Mouse (Mus musculus) heart, postnatal 0 days (tissue): Measurements from ENCODE around the gene Zscan12. TPM values are rescaled to one million over a fixed set of nuclear protein-coding genes. Genes with fewer than 3 reads are reported as not detected.

Experiments
- ATAC-seq: fragments of 200-750 bp; cut with Nextera tagmentation; 2 replicates; pipeline ENCODE4 v1.8.0; 2017; ENCODE audit warnings: low read depth, moderate number of reproducible peaks, moderate library complexity; ENCODE audit not compliant: insufficient read depth
- DNase-seq: peaks from one replicate; pipeline ENCODE4 v3.0.0-alpha.2; 2016; ENCODE audit warnings: low spot score
- H3K27ac ChIP-seq: fragments of 300-500 bp; sonication (generic); 2 replicates; pipeline ENCODE4 v1.5.1; 2014; ENCODE audit warnings: low read depth, mild to moderate bottlenecking
- H3K27me3 ChIP-seq: fragments of 300-500 bp; sonication (generic); 2 replicates; pipeline ENCODE4 v1.6.1; 2014; ENCODE audit warnings: low read length, mixed read lengths; ENCODE audit not compliant: control insufficient read depth, insufficient read depth
- H3K36me3 ChIP-seq: fragments of 300-500 bp; sonication (generic); replicated peaks from 2 replicates; pipeline ENCODE4 v1.6.1; 2014; ENCODE audit warnings: low read length, mixed read lengths; ENCODE audit not compliant: control insufficient read depth, insufficient read depth
- H3K4me1 ChIP-seq: fragments of 300-500 bp; sonication (generic); 2 replicates; pipeline ENCODE4 v1.6.1; 2014; ENCODE audit warnings: antibody characterized with exemption; ENCODE audit not compliant: control insufficient read depth, insufficient read depth
- H3K4me2 ChIP-seq: fragments of 300-500 bp; sonication (generic); 2 replicates; pipeline ENCODE4 v1.6.1; 2014; ENCODE audit warnings: low read depth, mild to moderate bottlenecking, low read length, moderate library complexity
- H3K4me3 ChIP-seq: fragments of 300-500 bp; sonication (generic); 2 replicates; pipeline ENCODE4 v1.5.1; 2014; ENCODE audit warnings: low read depth, low read length
- H3K9ac ChIP-seq: fragments of 300-500 bp; sonication (generic); replicated peaks from 2 replicates; pipeline ENCODE4 v1.6.1; 2014; ENCODE audit warnings: low read depth, low read length, mixed read lengths
- H3K9me3 ChIP-seq: fragments of 300-500 bp; sonication (generic); replicated peaks from 2 replicates; pipeline ENCODE4 v1.6.1; 2016; ENCODE audit warnings: low read length; ENCODE audit not compliant: control insufficient read depth
- CTCF ChIP-seq: IDR thresholded peaks from 2 replicates; pipeline ENCODE4 v1.5.1; 2016; ENCODE audit warnings: antibody characterized with exemption, control low read depth, low read depth
- EP300 ChIP-seq: IDR thresholded peaks from 2 replicates; pipeline ENCODE4 v1.6.1; 2016; ENCODE audit warnings: antibody characterized with exemption, low read depth
- WGBS: fragments of 180-500 bp; shearing (Covaris S2); extraction: QIAGEN DNeasy Blood & Tissue Kit; methylation state at CpG from one replicate; pipeline ENCODE4 v1.1.7; 2014; 5-methylcytosine and 5-hydroxymethylcytosine counted together
- microRNA-seq: library from miRNA; unstranded; fragments of <30 nt; microRNA quantifications from one replicate; pipeline ENCODE4, GENCODE M21; 2016
- polyA plus RNA-seq: library from polyadenylated mRNA; unstranded; fragments of >200 nt; fragmentation: Nextera tagmentation; extraction: Ambion mirVana; gene quantifications from 2 replicates; pipeline ENCODE4 v1.2.1, GENCODE M21; 2015
- total RNA-seq: library from RNA; depleted of rRNA; stranded (reverse); fragments of >200 nt; gene quantifications from 2 replicates; pipeline ENCODE4 v1.2.3, GENCODE M21; 2014; ENCODE audit warnings: low replicate concordance; rRNA removed

The Zscan12 gene
- total and polyA plus RNA-seq, 2 experiments from 2014 or later, result 5.2 to 7.8 TPM

GRCm38 (mm10) chr13:21414231-21415212, 51.9 kb downstream of the Zscan12 start:
- Histone ChIP-seq H3K36me3 (no peaks in the 10 kb centered on the region), H3K9ac (no peak overlapping the region; the same call in 1 of the 2 replicates), H3K4me3 (no peak overlapping the region), H3K27me3 (no peaks in the 10 kb centered on the region), H3K9me3 (no peaks in the 10 kb centered on the region), H3K27ac (0 out of 2 replicates have a peak overlapping the region, but pooled peaks have one; percentile 25), H3K4me2 (no peak overlapping the region), H3K4me1 (peaks cover 13% of the 10 kb centered on the region)
- no peak for TF ChIP-seq EP300
- no peak for TF ChIP-seq CTCF
- 46% methylated on average over 14 of the region's 15 CpGs for WGBS
- peak; percentile 31 for DNase-seq
- ATAC-seq, result no peak

- TF ChIP-seq EP300, result no peak
- TF ChIP-seq CTCF, result no peak
- Histone ChIP-seq H3K9me3 (no peaks in the 10 kb centered on the region), H3K9ac (no peak overlapping the region; the same call in 1 of the 2 replicates), H3K36me3 (no peaks in the 10 kb centered on the region), H3K4me3 (no peak overlapping the region), H3K4me2 (no peak overlapping the region), H3K4me1 (peaks cover 11% of the 10 kb centered on the region), H3K27ac (0 out of 2 replicates have a peak overlapping the region, but pooled peaks have one; percentile 25), H3K27me3 (no peaks in the 10 kb centered on the region)
- 55% methylated on average over 4 of the region's 4 CpGs for WGBS
- DNase-seq (no peak), ATAC-seq (no peak)
These were observed 52.6 kb downstream of the Zscan12 start for GRCm38 (mm10) chr13:21415266-21415665.

GRCm38 (mm10) chr13:21415750-21416149, 53.1 kb downstream of the Zscan12 start:
- no peak overlapping the region for H3K27ac ChIP-seq
- no peaks in the 10 kb centered on the region for H3K9me3 ChIP-seq
- ATAC-seq, result no peak
- TF ChIP-seq EP300, result no peak
- no peak for TF ChIP-seq CTCF
- no peak for DNase-seq
- no peak overlapping the region for H3K4me3 ChIP-seq
- H3K27me3 ChIP-seq, result no peaks in the 10 kb centered on the region
- no peak overlapping the region for H3K4me2 ChIP-seq
- peaks cover 10% of the 10 kb centered on the region for H3K4me1 ChIP-seq
- H3K36me3 ChIP-seq, result no peaks in the 10 kb centered on the region
- no peak overlapping the region for H3K9ac ChIP-seq
- 89% methylated on average over 2 of the region's 2 CpGs for WGBS

GRCm38 (mm10) chr13:21417298-21418010, 54.8 kb downstream of the Zscan12 start:
- no peaks in the 10 kb centered on the region for H3K36me3 ChIP-seq
- no peaks in the 10 kb centered on the region for H3K27me3 ChIP-seq
- H3K4me1 ChIP-seq, result peaks cover 10% of the 10 kb centered on the region
- no peak for ATAC-seq
- DNase-seq, result no peak
- H3K4me2 ChIP-seq, result no peak overlapping the region
- WGBS, result 88% methylated on average over 6 of the region's 6 CpGs
- H3K9me3 ChIP-seq, result no peaks in the 10 kb centered on the region
- no peak overlapping the region for H3K9ac ChIP-seq
- H3K4me3 ChIP-seq, result no peak overlapping the region
- H3K27ac ChIP-seq, result no peak overlapping the region
- TF ChIP-seq CTCF (no peak), EP300 (no peak)

GRCm38 (mm10) chr13:21418865-21419264, 56.2 kb downstream of the Zscan12 start:
- H3K27ac ChIP-seq, result no peak overlapping the region
- no peak overlapping the region for H3K4me2 ChIP-seq
- DNase-seq, result no peak
- no peak overlapping the region for H3K9ac ChIP-seq
- no peak overlapping the region for H3K4me3 ChIP-seq
- ATAC-seq, result no peak
- H3K27me3 ChIP-seq, result no peaks in the 10 kb centered on the region
- H3K4me1 ChIP-seq, result peaks cover 10% of the 10 kb centered on the region
- TF ChIP-seq EP300 (no peak), CTCF (no peak)
- H3K9me3 ChIP-seq, result no peaks in the 10 kb centered on the region
- 30% methylated on average over 6 of the region's 6 CpGs for whole genome bisulfite sequencing
- H3K36me3 ChIP-seq, result no peaks in the 10 kb centered on the region

Small RNA genes lying within 50 kb of the gene (microRNA-seq; reads per million reads assigned to microRNA genes)
- not detected for gene Mir6942

Other genes starting within 250 kb of the Zscan12 start
- not detected in 2 replicates for gene Olfr263, start 233.2 kb upstream of the Zscan12 start, total RNA-seq
- not detected in 2 replicates for gene Olfr263, start 233.2 kb upstream of the Zscan12 start, polyA plus RNA-seq
- not detected in 2 replicates for gene Olfr1368, start 217.0 kb upstream of the Zscan12 start, total RNA-seq
- gene Olfr1368, start 217.0 kb upstream of the Zscan12 start, polyA plus RNA-seq, result not detected in 2 replicates
- 54.7 and 58.2 TPM in 2 replicates for gene Trim27, start 183.4 kb upstream of the Zscan12 start, total RNA-seq
- gene Trim27, start 183.4 kb upstream of the Zscan12 start, polyA plus RNA-seq, result 33.0 and 35.3 TPM in 2 replicates
- gene Gpx5, start 70.1 kb upstream of the Zscan12 start, total RNA-seq, result not detected in 2 replicates
- gene Gpx5, start 70.1 kb upstream of the Zscan12 start, polyA plus RNA-seq, result not detected in 2 replicates
- gene Gpx6, start 50.7 kb upstream of the Zscan12 start, total RNA-seq, result not detected in 2 replicates
- not detected in 2 replicates for gene Gpx6, start 50.7 kb upstream of the Zscan12 start, polyA plus RNA-seq
- not detected in 2 replicates for gene Olfr1367, start 15.9 kb upstream of the Zscan12 start, total RNA-seq
- gene Olfr1367, start 15.9 kb upstream of the Zscan12 start, polyA plus RNA-seq, result not detected in 2 replicates
- 32.7 and 40.8 TPM in 2 replicates for gene Zkscan3, start 39.9 kb downstream of the Zscan12 start, total RNA-seq
- gene Zkscan3, start 39.9 kb downstream of the Zscan12 start, polyA plus RNA-seq, result 49.1 and 54.5 TPM in 2 replicates
- gene Pgbd1, start 78.2 kb downstream of the Zscan12 start, total RNA-seq, result 1.7 and 1.9 TPM in 2 replicates
- 1.5 and 2.1 TPM in 2 replicates for gene Pgbd1, start 78.2 kb downstream of the Zscan12 start, polyA plus RNA-seq
- gene Zscan26, start 90.9 kb downstream of the Zscan12 start, total RNA-seq, result 14.1 and 17.5 TPM in 2 replicates
- gene Zscan26, start 90.9 kb downstream of the Zscan12 start, polyA plus RNA-seq, result 19.5 and 22.4 TPM in 2 replicates
- gene Nkapl, start 105.7 kb downstream of the Zscan12 start, total RNA-seq, result not detected in 2 replicates
- gene Nkapl, start 105.7 kb downstream of the Zscan12 start, polyA plus RNA-seq, result 1.8 and 2.1 TPM in 2 replicates
- 0.70 and 1.7 TPM in 2 replicates for gene Zkscan4, start 116.1 kb downstream of the Zscan12 start, total RNA-seq
- gene Zkscan4, start 116.1 kb downstream of the Zscan12 start, polyA plus RNA-seq, result 1.9 and 2.0 TPM in 2 replicates
- gene Gm10065, start 116.6 kb downstream of the Zscan12 start, total RNA-seq, result not detected in 2 replicates
- not detected in 2 replicates for gene Gm10065, start 116.6 kb downstream of the Zscan12 start, polyA plus RNA-seq
- gene AK157302, start 132.4 kb downstream of the Zscan12 start, total RNA-seq, result 0.08 and 0.15 TPM in 2 replicates
- 0.93 and 1.3 TPM in 2 replicates for gene AK157302, start 132.4 kb downstream of the Zscan12 start, polyA plus RNA-seq
- 54.7 and 58.8 TPM in 2 replicates for gene Gm11273, start 138.6 kb downstream of the Zscan12 start, total RNA-seq
- 27.8 and 29.0 TPM in 2 replicates for gene Gm11273, start 138.6 kb downstream of the Zscan12 start, polyA plus RNA-seq
- gene Zkscan8, start 168.3 kb downstream of the Zscan12 start, total RNA-seq, result 7.1 and 10.9 TPM in 2 replicates
- 3.0 and 3.4 TPM in 2 replicates for gene Zkscan8, start 168.3 kb downstream of the Zscan12 start, polyA plus RNA-seq
- gene Olfr1366, start 180.0 kb downstream of the Zscan12 start, total RNA-seq, result not detected in 2 replicates
- gene Olfr1366, start 180.0 kb downstream of the Zscan12 start, polyA plus RNA-seq, result not detected in 2 replicates
- gene Olfr1535, start 197.1 kb downstream of the Zscan12 start, total RNA-seq, result not detected in 2 replicates
- gene Olfr1535, start 197.1 kb downstream of the Zscan12 start, polyA plus RNA-seq, result 0.03 TPM in 1 of 2 replicates, not detected in the other
- not detected in 2 replicates for gene Olfr1364, start 218.9 kb downstream of the Zscan12 start, total RNA-seq
- gene Olfr1364, start 218.9 kb downstream of the Zscan12 start, polyA plus RNA-seq, result not detected in 2 replicates